Mouse (Mus musculus) monocyte, adult 5-6 weeks (primary cell): Measurements from ENCODE around the gene Efs. TPM values are rescaled to one million over a fixed set of nuclear protein-coding genes. Genes with fewer than 3 reads are reported as not detected.
"Not testable (repeated sequence)": the region's sequence is repeated elsewhere in the genome, so short reads cannot be mapped to it uniquely, and the experiment has no call there.

Experiments
- ATAC-seq: fragments of 153-309, 156-312 bp; replicated peaks from 2 replicates; pipeline ENCODE4 v1.8.0; 2017; ENCODE audit warnings: mild to moderate bottlenecking; ENCODE audit not compliant: low TSS enrichment, insufficient number of reproducible peaks, severe bottlenecking, poor library complexity, low FRiP score
- total RNA-seq: library from RNA; stranded (forward); fragments of 200-1000, 200-491, 200-594 nt; gene quantifications from 3 replicates; pipeline ENCODE4 v1.2.3, GENCODE M21; 2017

The Efs gene
- total RNA-seq, result not detected in 3 replicates

- no peak for ATAC-seq
These were observed at the start of gene Efs for GRCm38 (mm10) chr14:54925349-54926342. Gene Efs (minus strand): TSS chr14:54926126.

- ATAC-seq, result no peak
These were observed 48.3 kb upstream of the Efs start for GRCm38 (mm10) chr14:54974068-54974791.

GRCm38 (mm10) chr14:54972786-54973185 is 46.9 kb upstream of the Efs start:
- not testable (repeated sequence) for ATAC-seq

GRCm38 (mm10) chr14:54968344-54968743 is 42.4 kb upstream of the Efs start:
- ATAC-seq, result no peak

GRCm38 (mm10) chr14:54967874-54968273 is 41.9 kb upstream of the Efs start:
- ATAC-seq, result no peak

GRCm38 (mm10) chr14:54966320-54966977 is 40.5 kb upstream of the Efs start, which contains the start of gene Myh6:
Gene Myh6 (minus strand): TSS chr14:54966927.
- ATAC-seq, result no peak

GRCm38 (mm10) chr14:54965631-54966030 is 39.7 kb upstream of the Efs start:
- no peak for ATAC-seq

GRCm38 (mm10) chr14:54965044-54965443 is 39.1 kb upstream of the Efs start:
- ATAC-seq, result no peak

GRCm38 (mm10) chr14:54963727-54964126 is 37.8 kb upstream of the Efs start:
- ATAC-seq, result no peak

GRCm38 (mm10) chr14:54962714-54963113 is 36.8 kb upstream of the Efs start:
- no peak for ATAC-seq

GRCm38 (mm10) chr14:54961487-54961886 is 35.6 kb upstream of the Efs start:
- no peak for ATAC-seq

- no peak for ATAC-seq
These were observed 34.8 kb upstream of the Efs start for GRCm38 (mm10) chr14:54960769-54961168.

- not testable (repeated sequence) for ATAC-seq
These were observed 34.1 kb upstream of the Efs start for GRCm38 (mm10) chr14:54959853-54960613.

- no peak for ATAC-seq
These were observed 33.3 kb upstream of the Efs start for GRCm38 (mm10) chr14:54959197-54959596.

GRCm38 (mm10) chr14:54958503-54958902 is 32.6 kb upstream of the Efs start:
- no peak for ATAC-seq

- ATAC-seq, result no peak
These were observed 30.6 kb upstream of the Efs start for GRCm38 (mm10) chr14:54956533-54956932.

GRCm38 (mm10) chr14:54955481-54955880 is 29.6 kb upstream of the Efs start:
- no peak for ATAC-seq

- no peak for ATAC-seq
These were observed 28.5 kb upstream of the Efs start for GRCm38 (mm10) chr14:54954474-54954873.
